Mouse (Mus musculus) T-helper 17 cell (primary cell): ENCODE results near the gene Ttc22.

ENCODE experiments used
- in situ Hi-C, 2 experiments: fragments of 300-600 bp; cut with MboI, MseI; formaldehyde crosslinking; loops; 1 replicate in 1 of 2; 2 replicates in 1 of 2; pipeline ENCODE4 v1.15.1; 2025; ENCODE audit warnings: high pct_unique_total_duplicates in 2 of 2

Ttc22 gene

GRCm38 (mm10) chr4:106622030-106622493 is at the start of gene Ttc22:
Gene Ttc22 (plus strand): TSS chr4:106622432.
- in situ Hi-C loops = no loop called here

GRCm38 (mm10) chr4:106575022-106575421 is 47.2 kb upstream of the Ttc22 start:
- in situ Hi-C loops = no loop called here

- in situ Hi-C loops = no loop called here
These were observed 44.7 kb upstream of the Ttc22 start for GRCm38 (mm10) chr4:106577511-106577910.

GRCm38 (mm10) chr4:106581176-106581864 is 40.9 kb upstream of the Ttc22 start:
- in situ Hi-C loops = no loop called here

- in situ Hi-C loops = no loop called here
These were observed 40.4 kb upstream of the Ttc22 start for GRCm38 (mm10) chr4:106581865-106582204.

- in situ Hi-C loops = no loop called here
These were observed 39.6 kb upstream of the Ttc22 start for GRCm38 (mm10) chr4:106582428-106583153.

- in situ Hi-C loops = no loop called here
These were observed 37.6 kb upstream of the Ttc22 start for GRCm38 (mm10) chr4:106584665-106585064.

- in situ Hi-C loops = no loop called here
These were observed 35.2 kb upstream of the Ttc22 start for GRCm38 (mm10) chr4:106587075-106587474.

GRCm38 (mm10) chr4:106590142-106590541 is 32.1 kb upstream of the Ttc22 start:
- in situ Hi-C loops = no loop called here

GRCm38 (mm10) chr4:106590871-106591270 is 31.4 kb upstream of the Ttc22 start:
- in situ Hi-C loops = no loop called here

- in situ Hi-C loops = no loop called here
These were observed 28.6 kb upstream of the Ttc22 start for GRCm38 (mm10) chr4:106593636-106594035.

- in situ Hi-C loops = no loop called here
These were observed 26.0 kb upstream of the Ttc22 start for GRCm38 (mm10) chr4:106596200-106596599.

- in situ Hi-C loops = no loop called here
These were observed 25.2 kb upstream of the Ttc22 start for GRCm38 (mm10) chr4:106597055-106597454.

GRCm38 (mm10) chr4:106597741-106598140 is 24.5 kb upstream of the Ttc22 start:
- in situ Hi-C loops = no loop called here

GRCm38 (mm10) chr4:106599415-106599814 is 22.8 kb upstream of the Ttc22 start:
- in situ Hi-C loops = no loop called here

GRCm38 (mm10) chr4:106600770-106601169 is 21.5 kb upstream of the Ttc22 start:
- in situ Hi-C loops = no loop called here

- in situ Hi-C loops = no loop called here
These were observed 15.3 kb upstream of the Ttc22 start for GRCm38 (mm10) chr4:106606639-106607554.

- in situ Hi-C loops = no loop called here
These were observed 14.3 kb upstream of the Ttc22 start for GRCm38 (mm10) chr4:106607905-106608304.

- in situ Hi-C loops = no loop called here
These were observed 9.1 kb upstream of the Ttc22 start for GRCm38 (mm10) chr4:106613105-106613504.

- in situ Hi-C loops = no loop called here
These were observed 8.7 kb upstream of the Ttc22 start for GRCm38 (mm10) chr4:106613560-106613959.

- in situ Hi-C loops = no loop called here
These were observed 7.9 kb upstream of the Ttc22 start for GRCm38 (mm10) chr4:106614180-106614797.

- in situ Hi-C loops = no loop called here
These were observed 7.4 kb upstream of the Ttc22 start for GRCm38 (mm10) chr4:106614881-106615280.
